Mouse (Mus musculus): ENCODE results near the gene Slc7a5. TPM values are rescaled to one million over a fixed set of nuclear protein-coding genes. Genes with fewer than 3 reads are reported as not detected.

Slc7a5 gene
- polyA plus RNA-seq, 1 experiment from 2014 or later: 10.2 TPM

DNA sequence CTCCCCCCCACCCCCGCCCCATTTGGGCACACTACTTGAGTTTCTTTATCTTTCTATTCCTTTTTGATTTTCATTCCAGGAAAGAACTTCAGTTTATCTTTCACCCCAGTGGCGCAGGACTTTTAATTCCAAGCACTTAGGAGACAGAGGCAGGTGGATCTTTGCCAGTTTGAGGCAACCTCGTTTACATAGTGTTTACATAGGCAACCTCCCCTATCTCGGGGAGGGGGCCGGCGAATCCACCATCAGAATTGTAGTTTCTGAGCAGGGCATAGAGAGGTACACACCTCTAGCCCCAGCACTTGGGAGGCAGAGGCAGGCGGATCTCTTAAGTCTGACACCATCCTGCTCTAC is 44.1 kb upstream of the Slc7a5 start:
- Histone ChIP-seq H3K9me3 (replicated peaks; ENCODE audit: low read length) (no peaks in the 10 kb centered on the region), H3K4me2 (ENCODE audit: low read length) (peak overlapping the region; percentile 63), H3K27me3 (ENCODE audit: insufficient read depth, low read length) (no peaks in the 10 kb centered on the region), H3K4me1 (replicated peaks; ENCODE audit: insufficient read depth, low read length) (peaks cover 30% of the 10 kb centered on the region), H3K4me3 (replicated peaks; ENCODE audit: low read depth, low read length) (peak overlapping the region; percentile 96), H3K36me3 (ENCODE audit: insufficient read depth, low read length) (0 out of 2 replicates have a peak, but pooled peaks cover 7% of the 10 kb centered on the region), H3K9ac (ENCODE audit: low read depth, low read length) (peak overlapping the region; percentile 100; the same call in 1 of the 2 replicates), H3K27ac (peak overlapping the region; percentile 99)
- WGBS: 24% methylated on average over 7 of the region's 7 CpGs
- ATAC-seq (replicated peaks; ENCODE audit: low FRiP score, low read depth): no peak
- no peak for TF ChIP-seq CTCF (IDR thresholded peaks at IDR 0.05; ENCODE audit: low read depth)
- DNase-seq (ENCODE audit: low spot score): no peak

DNA sequence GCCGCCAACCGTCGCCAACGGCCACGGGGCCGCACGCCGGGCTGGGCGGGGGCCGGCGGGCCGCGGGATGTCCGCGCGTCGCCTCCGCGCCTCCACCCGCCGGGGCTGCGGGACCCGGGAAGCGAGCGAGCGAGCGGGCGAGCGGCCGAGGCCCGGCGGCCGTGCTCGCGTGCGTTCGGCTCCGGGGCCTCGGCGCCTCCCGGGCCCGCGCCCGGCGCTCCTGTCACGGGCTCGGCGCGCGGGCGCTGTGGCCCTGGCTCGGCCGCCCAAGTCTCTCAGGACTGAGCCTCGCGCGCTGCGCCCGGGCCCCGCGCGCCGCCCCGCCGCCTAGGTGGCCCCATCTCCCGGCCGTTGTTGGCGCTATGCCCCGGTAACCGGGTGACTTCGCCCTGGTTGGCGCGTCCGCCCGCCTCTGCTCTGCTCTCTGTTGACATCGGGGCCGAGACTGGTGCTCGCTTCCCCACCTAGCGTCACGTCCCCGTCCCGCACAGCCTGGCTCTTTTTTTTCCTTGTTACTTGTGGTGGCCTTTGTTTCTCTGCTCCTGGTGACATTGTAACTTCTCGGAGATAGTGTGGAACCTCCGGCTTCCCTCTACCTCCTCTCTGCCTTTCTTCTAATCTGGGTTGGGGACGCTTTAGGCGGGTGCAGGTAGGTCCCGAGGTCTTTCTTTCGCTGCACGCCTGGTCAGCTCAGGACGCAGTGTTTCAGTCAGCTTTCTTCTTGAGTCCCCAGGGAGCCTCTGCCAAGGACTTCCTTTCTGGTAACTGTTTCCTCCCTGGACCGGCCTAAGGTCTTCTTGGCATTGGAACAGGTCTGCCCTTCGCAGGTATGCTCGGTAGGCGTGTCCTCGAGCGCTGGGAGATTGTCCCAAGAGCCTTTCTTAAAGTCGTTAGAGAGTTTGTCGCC is 43.5 kb upstream of the Slc7a5 start:
- TF ChIP-seq CTCF (IDR thresholded peaks at IDR 0.05; ENCODE audit: low read depth): peak; percentile 33; the same call in 1 of the 2 replicates
- peak overlapping the region; percentile 99 for H3K27ac ChIP-seq
- H3K27me3 ChIP-seq (ENCODE audit: insufficient read depth, low read length): no peaks in the 10 kb centered on the region
- H3K9ac ChIP-seq (ENCODE audit: low read depth, low read length): peak overlapping the region; percentile 100
- H3K4me3 ChIP-seq (replicated peaks; ENCODE audit: low read depth, low read length): peak overlapping the region; percentile 96
- H3K36me3 ChIP-seq (ENCODE audit: insufficient read depth, low read length): 0 out of 2 replicates have a peak, but pooled peaks cover 7% of the 10 kb centered on the region
- DNase-seq (ENCODE audit: low spot score): peak; percentile 67
- peaks cover 30% of the 10 kb centered on the region for H3K4me1 ChIP-seq (replicated peaks; ENCODE audit: insufficient read depth, low read length)
- peak overlapping the region; percentile 63 for H3K4me2 ChIP-seq (ENCODE audit: low read length)
- peak; percentile 1; the same call in 1 of the 2 replicates for ATAC-seq (replicated peaks; ENCODE audit: low FRiP score, low read depth)
- H3K9me3 ChIP-seq (replicated peaks; ENCODE audit: low read length): no peaks in the 10 kb centered on the region
- WGBS: under 1% methylated on average over 57 of the region's 97 CpGs

DNA sequence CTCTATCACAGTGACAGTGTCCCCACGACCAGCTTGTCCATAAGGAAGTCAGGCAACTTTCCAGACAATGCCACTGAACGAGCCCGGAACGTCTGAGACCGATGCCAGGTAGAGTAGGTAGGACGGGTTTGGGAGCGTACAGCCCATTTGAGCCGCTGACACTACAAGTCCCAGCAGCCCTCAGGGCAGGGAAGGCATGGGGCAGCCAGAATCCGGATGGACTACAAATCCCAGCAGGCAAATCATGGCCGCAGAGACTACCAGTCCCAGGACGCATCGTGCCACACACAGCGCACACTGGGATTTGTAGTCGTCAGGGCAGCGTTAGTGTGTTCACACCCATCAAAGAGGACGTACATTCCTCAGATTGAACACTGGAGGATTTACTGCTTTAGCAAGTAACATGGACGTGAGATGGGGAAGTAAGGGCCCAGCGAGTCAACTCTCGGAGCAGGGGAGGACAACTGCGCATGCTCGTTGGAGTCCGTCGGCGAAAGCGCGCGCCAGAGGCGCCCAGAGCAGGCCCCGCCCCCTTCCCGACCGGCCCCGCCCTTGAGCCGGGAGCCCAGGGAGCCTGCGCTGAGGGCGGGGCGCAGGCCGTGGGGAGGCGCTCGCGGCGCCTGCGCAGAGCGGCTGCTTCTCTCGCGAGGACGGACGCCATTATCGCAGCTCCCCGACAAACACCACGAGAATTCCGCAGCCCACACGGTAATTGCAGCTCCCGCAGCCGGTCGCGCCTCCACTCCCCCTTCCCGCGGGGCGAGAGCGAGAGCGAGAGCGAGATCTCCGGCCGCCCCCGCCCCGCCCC is 42.7 kb upstream of the Slc7a5 start:
- Histone ChIP-seq H3K9ac (ENCODE audit: low read depth, low read length) (peak overlapping the region; percentile 100), H3K9me3 (replicated peaks; ENCODE audit: low read length) (no peaks in the 10 kb centered on the region), H3K27me3 (ENCODE audit: insufficient read depth, low read length) (no peaks in the 10 kb centered on the region), H3K4me1 (replicated peaks; ENCODE audit: insufficient read depth, low read length) (peaks cover 30% of the 10 kb centered on the region), H3K4me2 (ENCODE audit: low read length) (peak overlapping the region; percentile 63), H3K36me3 (ENCODE audit: insufficient read depth, low read length) (0 out of 2 replicates have a peak, but pooled peaks cover 7% of the 10 kb centered on the region), H3K27ac (peak overlapping the region; percentile 99), H3K4me3 (replicated peaks; ENCODE audit: low read depth, low read length) (peak overlapping the region; percentile 96)
- no peak for TF ChIP-seq CTCF (IDR thresholded peaks at IDR 0.05; ENCODE audit: low read depth)
- ATAC-seq (replicated peaks; ENCODE audit: low FRiP score, low read depth): peak; percentile 93
- WGBS: under 1% methylated on average over 62 of the region's 66 CpGs
- DNase-seq (ENCODE audit: low spot score): peak; percentile 99

DNA sequence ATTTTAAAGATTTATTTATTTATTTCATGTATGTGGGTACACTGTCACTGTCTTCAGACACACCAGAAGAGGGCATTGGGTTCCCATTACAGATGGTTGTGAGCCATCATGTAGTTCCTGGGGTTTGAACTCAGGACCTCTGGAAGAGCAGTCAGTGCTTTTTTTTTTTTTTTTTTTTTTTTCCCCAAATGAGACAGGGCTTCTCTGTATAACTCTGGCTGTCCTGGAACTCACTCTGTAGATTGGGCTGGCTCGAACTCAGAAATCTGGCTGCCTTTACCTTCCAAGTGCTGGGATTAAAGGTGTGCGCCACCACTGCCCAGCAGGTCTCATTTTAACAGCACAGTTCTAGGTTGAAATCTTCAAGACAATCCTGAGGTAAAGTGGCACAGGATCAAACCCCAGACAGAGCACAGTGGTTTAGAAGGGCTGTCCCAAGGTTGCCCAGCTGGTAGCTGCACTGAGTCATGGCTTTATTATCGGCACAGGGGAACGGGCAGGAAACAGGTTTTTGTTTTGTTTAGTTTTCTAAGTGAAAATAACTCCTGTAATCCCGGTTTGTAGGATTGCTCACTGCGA is 41.8 kb upstream of the Slc7a5 start, which contains the start of gene Banp:
TSS of gene Banp (plus strand) at position 529 of the 579 bp plus-strand sequence.
- no peak for TF ChIP-seq CTCF (IDR thresholded peaks at IDR 0.05; ENCODE audit: low read depth)
- Histone ChIP-seq H3K4me3 (replicated peaks; ENCODE audit: low read depth, low read length) (peak within 1 kb of the TSS; percentile 96), H3K4me2 (ENCODE audit: low read length) (peak within 1 kb of the TSS; percentile 63), H3K9me3 (replicated peaks; ENCODE audit: low read length) (no peaks in the 10 kb centered on the region), H3K27me3 (ENCODE audit: insufficient read depth, low read length) (no peaks in the 10 kb centered on the region), H3K9ac (ENCODE audit: low read depth, low read length) (peak within 1 kb of the TSS; percentile 100), H3K27ac (peak within 1 kb of the TSS; percentile 99), H3K4me1 (replicated peaks; ENCODE audit: insufficient read depth, low read length) (peaks cover 30% of the 10 kb centered on the region), H3K36me3 (ENCODE audit: insufficient read depth, low read length) (0 out of 2 replicates have a peak, but pooled peaks cover 2% of the 10 kb centered on the region)
- WGBS: 61% methylated on average over 6 of the region's 6 CpGs
- no peak for DNase-seq (ENCODE audit: low spot score)
- no peak for ATAC-seq (replicated peaks; ENCODE audit: low FRiP score, low read depth)

DNA sequence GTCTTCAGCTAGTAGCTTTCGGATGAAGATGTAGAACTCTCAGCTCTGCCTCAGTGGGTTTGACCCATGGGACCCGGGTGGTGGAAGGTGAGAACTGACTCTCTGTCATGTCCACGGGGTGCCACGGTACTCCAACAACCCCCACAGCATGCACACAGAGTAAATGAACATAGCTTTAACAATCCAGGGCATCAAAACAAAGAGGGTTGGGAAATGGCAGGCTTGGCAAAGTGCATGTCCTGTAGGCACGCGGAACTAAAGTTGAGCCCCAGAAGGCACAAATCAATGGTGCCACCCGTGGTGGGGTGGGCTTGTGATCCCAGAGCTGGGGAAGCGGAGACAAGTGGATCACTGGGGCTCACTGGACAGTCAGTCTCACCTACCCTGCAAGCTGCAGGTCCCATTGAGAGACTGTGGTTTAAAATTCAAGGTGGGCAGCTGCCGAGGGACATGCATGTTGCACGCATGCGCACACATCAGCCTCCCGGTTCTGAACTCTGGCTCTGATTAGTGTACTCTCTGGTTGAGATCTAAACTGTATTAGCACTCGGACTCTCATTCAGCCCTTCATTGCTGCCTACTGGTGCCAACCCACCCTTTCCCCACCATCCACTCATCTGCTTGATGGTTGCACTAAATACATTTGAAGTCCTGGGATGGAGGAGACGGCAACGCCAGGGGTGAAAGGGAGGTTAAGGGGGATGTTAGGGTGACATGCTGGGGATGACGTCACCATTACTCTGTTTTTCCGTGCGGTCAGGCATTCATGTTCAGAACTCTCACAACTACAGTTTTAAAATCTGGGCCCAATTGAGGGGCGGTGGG is 41.0 kb upstream of the Slc7a5 start:
- H3K4me1 ChIP-seq (replicated peaks; ENCODE audit: insufficient read depth, low read length): peaks cover 30% of the 10 kb centered on the region
- TF ChIP-seq CTCF (IDR thresholded peaks at IDR 0.05; ENCODE audit: low read depth): no peak
- ATAC-seq (replicated peaks; ENCODE audit: low FRiP score, low read depth): no peak
- no peaks in the 10 kb centered on the region for H3K9me3 ChIP-seq (replicated peaks; ENCODE audit: low read length)
- peak overlapping the region; percentile 59 for H3K9ac ChIP-seq (ENCODE audit: low read depth, low read length)
- H3K36me3 ChIP-seq (ENCODE audit: insufficient read depth, low read length): no peaks in the 10 kb centered on the region
- 55% methylated on average over 19 of the region's 19 CpGs for WGBS
- no peaks in the 10 kb centered on the region for H3K27me3 ChIP-seq (ENCODE audit: insufficient read depth, low read length)
- peak overlapping the region; percentile 30 for H3K4me3 ChIP-seq (replicated peaks; ENCODE audit: low read depth, low read length)
- H3K4me2 ChIP-seq (ENCODE audit: low read length): peak overlapping the region; percentile 61
- H3K27ac ChIP-seq: peak overlapping the region; percentile 85
- DNase-seq (ENCODE audit: low spot score): no peak
